Mouse (Mus musculus): ENCODE data around the gene Itgav. TPM values are rescaled to one million over a fixed set of nuclear protein-coding genes. Genes with fewer than 3 reads are reported as not detected.

Gene Itgav
- polyA plus RNA-seq, 1 experiment from 2014 or later = 26.5 TPM

- H3K4me3 ChIP-seq (ENCODE audit: low read depth, low read length) = no peak overlapping the region
- no peak overlapping the region for H3K9ac ChIP-seq (replicated peaks)
- no peak for ATAC-seq
Observed at GRCm38 (mm10) chr2:83760112-83760511, 35.9 kb downstream of the Itgav start.

GRCm38 (mm10) chr2:83761506-83761905, 37.3 kb downstream of the Itgav start:
- no peak overlapping the region for H3K4me3 ChIP-seq (ENCODE audit: low read depth, low read length)
- 77% methylated on average over 2 of the region's 2 CpGs for WGBS (ENCODE audit: insufficient replicate concordance)
- H3K36me3 ChIP-seq (replicated peaks; ENCODE audit: insufficient read depth, low read length) = peaks cover 14% of the 10 kb centered on the region; the same call in 1 of the 2 replicates
- ATAC-seq (no peak), DNase-seq (no peak)
- no peak overlapping the region for H3K27ac ChIP-seq (ENCODE audit: low read depth)
- TF ChIP-seq CTCF (IDR thresholded peaks at IDR 0.05; ENCODE audit: low read depth) (no peak), EP300 (IDR thresholded peaks at IDR 0.05; ENCODE audit: low read depth) (no peak)
- H3K27me3 ChIP-seq (ENCODE audit: insufficient read depth, low read length) = no peaks in the 10 kb centered on the region
- H3K4me2 ChIP-seq (ENCODE audit: low read depth, low read length) = no peak overlapping the region
- no peak overlapping the region for H3K9ac ChIP-seq (replicated peaks)
- no peaks in the 10 kb centered on the region for H3K9me3 ChIP-seq (ENCODE audit: low read length)
- no peaks in the 10 kb centered on the region for H3K4me1 ChIP-seq (ENCODE audit: insufficient read depth)

More at GRCm38 (mm10) chr2:83760112-83760511, 35.9 kb downstream of the Itgav start:
- TF ChIP-seq CTCF (IDR thresholded peaks at IDR 0.05; ENCODE audit: low read depth) (no peak), EP300 (IDR thresholded peaks at IDR 0.05; ENCODE audit: low read depth) (no peak)
- DNase-seq = no peak
- Histone ChIP-seq H3K4me1 (ENCODE audit: insufficient read depth) (no peaks in the 10 kb centered on the region), H3K36me3 (replicated peaks; ENCODE audit: insufficient read depth, low read length) (0 out of 2 replicates have a peak, but pooled peaks cover 14% of the 10 kb centered on the region), H3K9me3 (ENCODE audit: low read length) (no peaks in the 10 kb centered on the region), H3K4me2 (ENCODE audit: low read depth, low read length) (no peak overlapping the region), H3K27me3 (ENCODE audit: insufficient read depth, low read length) (no peaks in the 10 kb centered on the region), H3K27ac (ENCODE audit: low read depth) (no peak overlapping the region)
- WGBS (ENCODE audit: insufficient replicate concordance) = 75% methylated on average over 1 of the region's 1 CpGs

GRCm38 (mm10) chr2:83762106-83762855, 38.1 kb downstream of the Itgav start:
- Histone ChIP-seq H3K4me3 (ENCODE audit: low read depth, low read length) (no peak overlapping the region), H3K4me1 (ENCODE audit: insufficient read depth) (no peaks in the 10 kb centered on the region), H3K4me2 (ENCODE audit: low read depth, low read length) (no peak overlapping the region), H3K9ac (replicated peaks) (no peak overlapping the region), H3K27me3 (ENCODE audit: insufficient read depth, low read length) (no peaks in the 10 kb centered on the region), H3K36me3 (replicated peaks; ENCODE audit: insufficient read depth, low read length) (peaks cover 12% of the 10 kb centered on the region; the same call in 1 of the 2 replicates), H3K9me3 (ENCODE audit: low read length) (no peaks in the 10 kb centered on the region), H3K27ac (ENCODE audit: low read depth) (no peak overlapping the region)
- TF ChIP-seq CTCF (IDR thresholded peaks at IDR 0.05; ENCODE audit: low read depth) (no peak), EP300 (IDR thresholded peaks at IDR 0.05; ENCODE audit: low read depth) (no peak)
- 77% methylated on average over 7 of the region's 7 CpGs for WGBS (ENCODE audit: insufficient replicate concordance)
- DNase-seq = no peak
- ATAC-seq = no peak

GRCm38 (mm10) chr2:83766058-83766457, 41.9 kb downstream of the Itgav start:
- no peak overlapping the region for H3K4me2 ChIP-seq (ENCODE audit: low read depth, low read length)
- peaks cover 20% of the 10 kb centered on the region for H3K36me3 ChIP-seq (replicated peaks; ENCODE audit: insufficient read depth, low read length)
- no peak overlapping the region for H3K4me3 ChIP-seq (ENCODE audit: low read depth, low read length)
- no peak for TF ChIP-seq CTCF (IDR thresholded peaks at IDR 0.05; ENCODE audit: low read depth)
- no peak for TF ChIP-seq EP300 (IDR thresholded peaks at IDR 0.05; ENCODE audit: low read depth)
- no peak overlapping the region for H3K9ac ChIP-seq (replicated peaks)
- DNase-seq = no peak
- no peaks in the 10 kb centered on the region for H3K9me3 ChIP-seq (ENCODE audit: low read length)
- no peak overlapping the region for H3K27ac ChIP-seq (ENCODE audit: low read depth)
- H3K4me1 ChIP-seq (ENCODE audit: insufficient read depth) = no peaks in the 10 kb centered on the region
- H3K27me3 ChIP-seq (ENCODE audit: insufficient read depth, low read length) = no peaks in the 10 kb centered on the region
- WGBS (ENCODE audit: insufficient replicate concordance) = 62% methylated on average over 6 of the region's 6 CpGs
- ATAC-seq = no peak

- H3K36me3 ChIP-seq (replicated peaks; ENCODE audit: insufficient read depth, low read length) = peaks cover 23% of the 10 kb centered on the region
- no peaks in the 10 kb centered on the region for H3K27me3 ChIP-seq (ENCODE audit: insufficient read depth, low read length)
- no peaks in the 10 kb centered on the region for H3K9me3 ChIP-seq (ENCODE audit: low read length)
- no peak overlapping the region for H3K4me2 ChIP-seq (ENCODE audit: low read depth, low read length)
- DNase-seq (no peak), ATAC-seq (no peak)
- 36% methylated on average over 1 of the region's 1 CpGs for WGBS (ENCODE audit: insufficient replicate concordance)
- H3K27ac ChIP-seq (ENCODE audit: low read depth) = no peak overlapping the region
- H3K4me3 ChIP-seq (ENCODE audit: low read depth, low read length) = no peak overlapping the region
- no peaks in the 10 kb centered on the region for H3K4me1 ChIP-seq (ENCODE audit: insufficient read depth)
- TF ChIP-seq CTCF (IDR thresholded peaks at IDR 0.05; ENCODE audit: low read depth) = no peak
- no peak for TF ChIP-seq EP300 (IDR thresholded peaks at IDR 0.05; ENCODE audit: low read depth)
- H3K9ac ChIP-seq (replicated peaks) = no peak overlapping the region
Observed at GRCm38 (mm10) chr2:83766878-83767277, 42.7 kb downstream of the Itgav start.

- Histone ChIP-seq H3K4me3 (ENCODE audit: low read depth, low read length) (no peak overlapping the region), H3K9ac (replicated peaks) (no peak overlapping the region), H3K4me2 (ENCODE audit: low read depth, low read length) (no peak overlapping the region), H3K4me1 (ENCODE audit: insufficient read depth) (no peaks in the 10 kb centered on the region), H3K27ac (ENCODE audit: low read depth) (no peak overlapping the region), H3K9me3 (ENCODE audit: low read length) (no peaks in the 10 kb centered on the region), H3K27me3 (ENCODE audit: insufficient read depth, low read length) (no peaks in the 10 kb centered on the region), H3K36me3 (replicated peaks; ENCODE audit: insufficient read depth, low read length) (peaks cover 27% of the 10 kb centered on the region)
- TF ChIP-seq EP300 (IDR thresholded peaks at IDR 0.05; ENCODE audit: low read depth) (no peak), CTCF (IDR thresholded peaks at IDR 0.05; ENCODE audit: low read depth) (no peak)
- no peak for DNase-seq
- no peak for ATAC-seq
- 77% methylated on average over 4 of the region's 4 CpGs for WGBS (ENCODE audit: insufficient replicate concordance)
Observed at GRCm38 (mm10) chr2:83768311-83769047, 44.3 kb downstream of the Itgav start.
